Mouse (Mus musculus): ENCODE data around the gene Olfr1513.

GRCm38 (mm10) chr14:52313931-52314807 lies 42.0 kb downstream of the Olfr1513 start:
- TF ChIP-seq CTCF (IDR thresholded peaks at IDR 0.05; ENCODE audit: low read depth) (0 out of 2 replicates have a peak, but pooled peaks have one; percentile 8), EP300 (IDR thresholded peaks at IDR 0.05; ENCODE audit: low read depth) (no peak)

All from liver, embryonic 14.5 days (tissue).